Mouse (Mus musculus): ENCODE data around the gene Maz. TPM values are rescaled to one million over a fixed set of nuclear protein-coding genes. Genes with fewer than 3 reads are reported as not detected.
A peak's percentile ranks its signal among the peaks of the same experiment; 100 is the strongest.

The Maz gene
- polyA plus RNA-seq, 1 experiment from 2014 or later, result 69.4 TPM

DNA sequence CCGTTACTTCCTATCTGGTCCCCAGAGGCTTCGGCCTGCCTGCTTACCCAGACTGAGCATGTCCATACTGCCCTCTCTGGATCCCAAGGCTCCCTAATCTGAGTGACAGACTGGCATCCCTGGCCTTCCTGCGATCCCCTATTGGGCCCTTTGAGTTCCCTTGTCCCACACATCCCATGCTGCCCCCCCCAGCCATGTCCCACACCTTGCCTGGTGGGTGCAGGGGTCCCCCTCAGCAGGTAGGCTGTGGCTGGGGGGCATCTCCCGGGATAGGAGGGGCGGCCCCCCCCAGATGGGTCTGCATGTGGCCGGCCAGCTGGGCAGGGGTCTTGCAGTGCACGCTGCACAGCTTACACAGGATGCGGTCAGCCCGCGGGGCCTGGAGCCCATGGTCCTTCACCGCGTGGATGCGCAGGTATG is 3.6 kb downstream of the Maz start:
- H3K4me3 ChIP-seq (ENCODE audit: low read depth, low read length), result peak overlapping the region; percentile 98
- peak overlapping the region; percentile 100 for H3K9ac ChIP-seq (ENCODE audit: low read depth, low read length)
- no peaks in the 10 kb centered on the region for H3K27me3 ChIP-seq (ENCODE audit: control insufficient read depth, insufficient read depth, low read length)
- H3K4me1 ChIP-seq (replicated peaks; ENCODE audit: control insufficient read depth, insufficient read depth, low read length), result peaks cover 25% of the 10 kb centered on the region
- H3K4me2 ChIP-seq (replicated peaks; ENCODE audit: low read depth, low read length), result peak overlapping the region; percentile 96
- no peak for DNase-seq (ENCODE audit: low spot score)
- H3K36me3 ChIP-seq (ENCODE audit: control insufficient read depth, insufficient read depth, low read length), result peaks cover 4% of the 10 kb centered on the region; the same call in 1 of the 2 replicates
- WGBS, result 82% methylated on average over 13 of the region's 13 CpGs
- no peak for ATAC-seq (ENCODE audit: low FRiP score)
- H3K9me3 ChIP-seq (ENCODE audit: control insufficient read depth, low read length), result no peaks in the 10 kb centered on the region
- peak overlapping the region; percentile 33; the same call in 1 of the 2 replicates for H3K27ac ChIP-seq (ENCODE audit: low read depth, low read length)

DNA sequence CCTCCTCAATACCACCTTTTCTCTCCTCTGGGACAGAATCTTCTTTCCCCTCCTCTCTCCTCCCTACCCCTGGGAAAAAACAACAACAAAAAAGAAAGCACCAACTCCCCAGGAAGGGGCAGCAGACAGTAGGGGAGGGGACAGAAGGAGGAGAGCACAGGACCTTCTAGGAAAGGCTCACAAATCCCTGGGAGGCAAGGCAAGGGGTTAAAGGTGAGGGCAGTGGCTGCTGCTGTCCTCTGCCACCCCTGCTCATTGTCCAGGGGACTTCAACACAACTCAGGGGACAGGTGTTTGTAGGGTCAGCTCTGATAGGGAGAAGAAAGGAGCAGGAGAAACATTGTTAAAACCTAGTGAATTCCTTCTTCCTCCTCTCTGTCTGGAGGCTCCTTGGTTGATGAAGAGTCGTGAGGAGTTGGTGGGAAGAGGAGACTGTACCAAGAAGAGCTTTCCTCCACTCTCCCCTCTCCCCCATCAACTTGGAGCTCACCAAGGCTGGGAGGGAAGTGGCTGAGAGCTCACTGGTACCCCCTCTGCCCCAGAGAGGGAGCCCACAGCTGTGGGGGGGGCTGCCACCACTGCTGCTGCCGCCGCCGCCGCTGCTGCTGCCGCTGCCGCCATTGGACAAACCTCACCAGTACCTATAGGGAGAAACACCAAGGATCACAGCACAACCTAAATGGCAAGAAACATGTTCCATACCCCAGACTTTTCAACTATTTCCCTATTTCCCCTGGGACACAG is 4.1 kb downstream of the Maz start:
- peak overlapping the region; percentile 96; the same call in 1 of the 2 replicates for H3K4me2 ChIP-seq (replicated peaks; ENCODE audit: low read depth, low read length)
- H3K27me3 ChIP-seq (ENCODE audit: control insufficient read depth, insufficient read depth, low read length), result no peaks in the 10 kb centered on the region
- H3K9me3 ChIP-seq (ENCODE audit: control insufficient read depth, low read length), result no peaks in the 10 kb centered on the region
- H3K9ac ChIP-seq (ENCODE audit: low read depth, low read length), result 0 out of 2 replicates have a peak overlapping the region, but pooled peaks have one; percentile 11
- DNase-seq (ENCODE audit: low spot score) (no peak), ATAC-seq (ENCODE audit: low FRiP score) (no peak)
- WGBS, result 76% methylated on average over 7 of the region's 7 CpGs
- H3K36me3 ChIP-seq (ENCODE audit: control insufficient read depth, insufficient read depth, low read length), result peaks cover 4% of the 10 kb centered on the region; the same call in 1 of the 2 replicates
- H3K4me3 ChIP-seq (ENCODE audit: low read depth, low read length), result no peak overlapping the region
- peaks cover 26% of the 10 kb centered on the region for H3K4me1 ChIP-seq (replicated peaks; ENCODE audit: control insufficient read depth, insufficient read depth, low read length)
- H3K27ac ChIP-seq (ENCODE audit: low read depth, low read length), result peak overlapping the region; percentile 47; the same call in 1 of the 2 replicates

DNA sequence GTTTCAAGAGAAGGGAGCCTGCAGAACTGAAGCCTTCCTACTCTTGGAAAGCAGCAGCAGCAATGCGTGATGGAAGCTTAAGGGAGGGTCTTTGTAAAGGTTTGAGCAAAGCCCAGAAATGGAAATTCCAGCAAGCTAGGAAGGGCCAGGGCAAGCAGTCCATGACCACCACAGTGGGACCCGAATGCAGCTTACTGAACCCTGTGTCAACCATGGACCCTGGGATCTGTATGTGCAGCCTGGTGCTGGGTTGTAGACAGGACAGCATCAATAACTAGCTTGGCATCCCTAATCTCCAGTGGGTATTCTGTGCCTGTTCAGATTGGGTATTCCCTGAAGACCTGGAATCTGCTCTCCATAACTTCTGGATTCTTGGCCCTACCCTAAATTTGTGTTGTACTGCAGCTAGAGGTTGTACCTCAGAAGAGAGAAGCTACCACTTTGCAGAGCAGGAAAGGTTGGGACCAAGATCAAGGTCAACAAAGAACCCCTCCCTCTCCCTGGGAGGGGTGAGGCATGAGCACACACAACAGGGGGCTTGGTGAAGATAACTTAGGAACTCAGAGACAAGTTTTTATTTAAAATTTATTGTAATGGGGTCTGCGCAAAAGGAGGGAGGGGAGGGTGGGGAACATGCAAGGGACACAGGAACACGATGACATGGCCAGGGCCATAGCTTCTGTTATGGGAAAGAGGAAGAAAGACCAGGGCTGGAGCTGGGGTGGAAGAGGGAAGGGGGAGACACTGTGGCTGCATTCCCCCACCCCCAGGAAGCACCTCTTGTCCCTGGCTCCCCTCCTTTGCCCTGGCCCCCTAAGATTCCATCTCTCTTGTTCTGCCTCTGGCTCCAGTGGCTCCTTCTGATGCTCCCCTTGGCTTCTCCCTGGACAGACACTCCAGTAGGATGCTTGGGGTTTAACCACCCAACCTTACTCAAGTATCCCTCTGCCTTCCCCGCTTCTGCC is 5.0 kb downstream of the Maz start:
- Histone ChIP-seq H3K27me3 (ENCODE audit: control insufficient read depth, insufficient read depth, low read length) (no peaks in the 10 kb centered on the region), H3K4me3 (ENCODE audit: low read depth, low read length) (peak overlapping the region; percentile 38), H3K9ac (ENCODE audit: low read depth, low read length) (peak overlapping the region; percentile 74), H3K36me3 (ENCODE audit: control insufficient read depth, insufficient read depth, low read length) (peaks cover 4% of the 10 kb centered on the region; the same call in 1 of the 2 replicates), H3K9me3 (ENCODE audit: control insufficient read depth, low read length) (no peaks in the 10 kb centered on the region), H3K4me2 (replicated peaks; ENCODE audit: low read depth, low read length) (peak overlapping the region; percentile 84), H3K27ac (ENCODE audit: low read depth, low read length) (peak overlapping the region; percentile 75), H3K4me1 (replicated peaks; ENCODE audit: control insufficient read depth, insufficient read depth, low read length) (peaks cover 24% of the 10 kb centered on the region)
- WGBS, result 47% methylated on average over 5 of the region's 5 CpGs
- DNase-seq (ENCODE audit: low spot score), result peak; percentile 59
- ATAC-seq (ENCODE audit: low FRiP score), result no peak

GRCm38 (mm10) chr7:127020901-127021562 is 5.8 kb downstream of the Maz start, which contains the start of the genes Gm42742 and Prrt2:
Gm42742 (minus strand) TSS chr7:127021097.
Prrt2 (minus strand) TSS chr7:127021211.
- peak within 1 kb of the TSS; percentile 74 for H3K9ac ChIP-seq (ENCODE audit: low read depth, low read length)
- 2% methylated on average over 31 of the region's 37 CpGs for WGBS
- peak within 1 kb of the TSS; percentile 38 for H3K4me3 ChIP-seq (ENCODE audit: low read depth, low read length)
- H3K36me3 ChIP-seq (ENCODE audit: control insufficient read depth, insufficient read depth, low read length), result peaks cover 4% of the 10 kb centered on the region; the same call in 1 of the 2 replicates
- peaks cover 25% of the 10 kb centered on the region for H3K4me1 ChIP-seq (replicated peaks; ENCODE audit: control insufficient read depth, insufficient read depth, low read length)
- H3K9me3 ChIP-seq (ENCODE audit: control insufficient read depth, low read length), result no peaks in the 10 kb centered on the region
- peak; percentile 61 for DNase-seq (ENCODE audit: low spot score)
- no peak for ATAC-seq (ENCODE audit: low FRiP score)
- H3K27ac ChIP-seq (ENCODE audit: low read depth, low read length), result peak within 1 kb of the TSS; percentile 75
- peak within 1 kb of the TSS; percentile 84 for H3K4me2 ChIP-seq (replicated peaks; ENCODE audit: low read depth, low read length)
- H3K27me3 ChIP-seq (ENCODE audit: control insufficient read depth, insufficient read depth, low read length), result no peaks in the 10 kb centered on the region

- Histone ChIP-seq H3K36me3 (ENCODE audit: control insufficient read depth, insufficient read depth, low read length) (peaks cover 4% of the 10 kb centered on the region; the same call in 1 of the 2 replicates), H3K9ac (ENCODE audit: low read depth, low read length) (peak overlapping the region; percentile 74), H3K4me3 (ENCODE audit: low read depth, low read length) (peak overlapping the region; percentile 38), H3K9me3 (ENCODE audit: control insufficient read depth, low read length) (no peaks in the 10 kb centered on the region), H3K4me1 (replicated peaks; ENCODE audit: control insufficient read depth, insufficient read depth, low read length) (peaks cover 29% of the 10 kb centered on the region), H3K27ac (ENCODE audit: low read depth, low read length) (peak overlapping the region; percentile 75), H3K27me3 (ENCODE audit: control insufficient read depth, insufficient read depth, low read length) (no peaks in the 10 kb centered on the region), H3K4me2 (replicated peaks; ENCODE audit: low read depth, low read length) (peak overlapping the region; percentile 84)
- DNase-seq (ENCODE audit: low spot score) (no peak), ATAC-seq (ENCODE audit: low FRiP score) (no peak)
- WGBS, result 46% methylated on average over 5 of the region's 5 CpGs
Observed at GRCm38 (mm10) chr7:127020491-127020890, 6.3 kb downstream of the Maz start.

DNA sequence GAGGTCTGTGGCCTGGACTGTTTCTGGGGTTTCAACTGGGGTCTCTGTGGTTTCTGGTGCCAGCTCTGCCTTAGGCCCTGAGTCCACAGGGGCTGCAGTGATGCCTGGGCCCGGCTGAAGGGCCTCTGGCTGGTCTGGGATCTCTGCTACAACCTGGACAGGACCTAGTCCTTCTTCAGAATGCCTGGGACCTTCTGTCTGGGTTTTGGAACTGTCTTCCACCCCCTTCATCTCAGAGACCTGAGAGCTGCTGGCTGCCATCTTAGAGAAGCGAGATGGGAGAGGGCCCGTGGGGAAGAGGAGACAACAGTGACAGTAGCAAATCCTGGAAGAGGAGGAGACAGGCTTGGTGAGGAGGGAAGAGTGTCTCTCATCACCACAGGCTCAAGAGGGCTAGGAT is 6.8 kb downstream of the Maz start:
- 55% methylated on average over 3 of the region's 3 CpGs for WGBS
- H3K9ac ChIP-seq (ENCODE audit: low read depth, low read length), result peak overlapping the region; percentile 74; the same call in 1 of the 2 replicates
- H3K27ac ChIP-seq (ENCODE audit: low read depth, low read length), result no peak overlapping the region
- no peak for ATAC-seq (ENCODE audit: low FRiP score)
- peaks cover 31% of the 10 kb centered on the region for H3K4me1 ChIP-seq (replicated peaks; ENCODE audit: control insufficient read depth, insufficient read depth, low read length)
- H3K4me2 ChIP-seq (replicated peaks; ENCODE audit: low read depth, low read length), result peak overlapping the region; percentile 84
- H3K9me3 ChIP-seq (ENCODE audit: control insufficient read depth, low read length), result no peaks in the 10 kb centered on the region
- peaks cover 4% of the 10 kb centered on the region; the same call in 1 of the 2 replicates for H3K36me3 ChIP-seq (ENCODE audit: control insufficient read depth, insufficient read depth, low read length)
- H3K27me3 ChIP-seq (ENCODE audit: control insufficient read depth, insufficient read depth, low read length), result no peaks in the 10 kb centered on the region
- no peak for DNase-seq (ENCODE audit: low spot score)
- H3K4me3 ChIP-seq (ENCODE audit: low read depth, low read length), result peak overlapping the region; percentile 38; the same call in 1 of the 2 replicates

DNA sequence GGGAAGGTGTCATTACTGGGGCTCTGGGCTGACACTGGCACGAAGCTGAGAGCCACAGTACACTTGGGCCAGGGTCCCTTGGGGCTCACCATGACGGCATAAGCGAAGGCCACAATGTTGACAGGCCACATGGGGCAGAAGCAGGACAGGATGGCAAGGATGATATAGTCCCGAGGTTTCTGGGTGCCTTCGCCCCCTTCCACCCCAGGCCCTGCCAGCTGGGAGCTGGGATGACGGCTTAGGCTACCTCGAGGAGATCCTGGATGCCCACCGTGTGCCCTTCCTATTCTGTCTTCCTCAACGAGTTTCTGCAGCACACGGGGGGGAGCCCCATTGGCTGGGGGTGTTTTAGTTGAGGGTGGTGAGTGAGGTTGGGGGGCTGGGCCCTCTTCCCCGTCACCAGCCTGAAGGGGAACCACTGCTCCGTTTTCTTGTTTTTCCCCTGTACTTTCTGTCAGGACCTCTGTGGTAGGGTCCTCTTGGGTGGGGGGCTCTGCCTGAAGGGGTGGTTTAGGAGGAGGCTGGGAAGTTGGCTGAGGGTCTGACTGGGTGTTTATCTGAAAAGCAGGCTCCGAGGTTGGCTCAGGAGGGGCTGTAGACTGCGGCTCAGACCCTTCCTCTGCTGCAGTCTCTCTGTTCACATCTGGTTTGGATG is 7.4 kb downstream of the Maz start:
- Histone ChIP-seq H3K9ac (ENCODE audit: low read depth, low read length) (peak overlapping the region; percentile 74; the same call in 1 of the 2 replicates), H3K4me2 (replicated peaks; ENCODE audit: low read depth, low read length) (peak overlapping the region; percentile 17), H3K4me1 (replicated peaks; ENCODE audit: control insufficient read depth, insufficient read depth, low read length) (peaks cover 31% of the 10 kb centered on the region), H3K27ac (ENCODE audit: low read depth, low read length) (no peak overlapping the region), H3K36me3 (ENCODE audit: control insufficient read depth, insufficient read depth, low read length) (peaks cover 4% of the 10 kb centered on the region; the same call in 1 of the 2 replicates), H3K9me3 (ENCODE audit: control insufficient read depth, low read length) (no peaks in the 10 kb centered on the region), H3K4me3 (ENCODE audit: low read depth, low read length) (0 out of 2 replicates have a peak overlapping the region, but pooled peaks have one; percentile 2), H3K27me3 (ENCODE audit: control insufficient read depth, insufficient read depth, low read length) (no peaks in the 10 kb centered on the region)
- ATAC-seq (ENCODE audit: low FRiP score) (no peak), DNase-seq (ENCODE audit: low spot score) (no peak)
- WGBS, result 80% methylated on average over 13 of the region's 14 CpGs

All from hindbrain, embryonic 11.5 days (tissue).